Mouse (Mus musculus) ovary, postnatal 14 days (tissue): ENCODE data around the gene Gcnt4.

Experiments
- DNase-seq: peaks from one replicate; pipeline ENCODE4 v3.0.0; 2022; ENCODE audit warnings: low spot score

The Gcnt4 gene

DNA sequence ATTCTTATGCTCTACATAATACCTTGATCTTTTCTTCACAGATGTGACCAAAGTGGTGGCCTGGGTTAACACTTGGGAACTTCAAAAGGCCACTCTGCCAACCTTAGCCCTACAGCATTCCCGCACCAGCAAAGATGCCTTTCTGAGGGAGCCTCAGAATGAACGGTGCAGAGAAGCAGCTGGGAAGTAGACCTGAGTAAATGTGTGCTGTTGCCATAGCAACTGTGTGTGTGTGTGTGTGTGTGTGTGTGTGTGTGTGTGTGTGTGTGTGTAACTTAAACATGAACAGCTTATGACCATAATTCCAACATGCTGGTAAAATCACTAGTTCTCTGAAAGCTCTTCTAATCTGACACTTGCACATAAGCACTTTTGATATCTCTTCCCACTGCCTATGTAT, 27.4 kb downstream of the Gcnt4 start:
- DNase-seq, result no peak

- DNase-seq, result no peak
Measured at GRCm38 (mm10) chr13:96956466-96956865, 32.0 kb downstream of the Gcnt4 start.

GRCm38 (mm10) chr13:96960019-96960418, 35.5 kb downstream of the Gcnt4 start:
- DNase-seq, result no peak

DNA sequence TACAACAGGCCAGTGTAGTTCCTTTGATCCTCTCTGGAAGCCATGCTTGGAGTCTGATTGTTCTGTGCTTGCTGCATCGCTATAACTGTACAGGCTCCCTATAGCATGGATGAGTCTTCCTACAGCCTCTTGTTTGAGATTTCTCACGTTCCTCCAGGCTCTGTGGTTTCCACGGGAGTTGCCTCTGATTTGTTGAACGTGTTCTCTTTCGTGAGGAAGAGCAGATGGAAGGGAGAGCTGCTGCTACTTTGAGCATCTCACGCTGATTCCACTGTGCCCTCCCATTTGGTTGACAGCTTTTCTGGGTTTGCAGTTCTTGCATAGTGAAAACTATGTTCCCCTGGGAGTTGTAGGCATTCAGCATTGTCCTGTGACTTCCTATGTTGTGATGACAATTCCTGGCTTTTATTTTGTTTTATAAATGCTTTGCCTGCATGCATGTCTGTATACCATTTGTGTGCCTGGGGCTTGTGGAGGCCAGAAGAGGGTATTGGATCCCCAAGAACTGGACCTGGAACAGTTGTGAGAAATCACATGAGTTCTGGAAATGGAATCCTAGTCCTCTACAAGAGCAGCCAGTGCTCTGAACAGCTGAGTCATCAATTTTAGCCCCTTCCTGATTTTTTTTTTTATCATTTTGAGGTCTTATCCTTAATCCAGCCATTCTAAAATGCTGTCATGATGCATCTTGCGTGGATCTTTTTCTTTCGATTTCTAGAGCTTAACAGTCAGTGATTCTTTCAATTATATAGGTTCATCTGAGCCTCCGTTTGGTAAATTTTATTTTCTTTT, 37.1 kb downstream of the Gcnt4 start:
- no peak for DNase-seq

DNA sequence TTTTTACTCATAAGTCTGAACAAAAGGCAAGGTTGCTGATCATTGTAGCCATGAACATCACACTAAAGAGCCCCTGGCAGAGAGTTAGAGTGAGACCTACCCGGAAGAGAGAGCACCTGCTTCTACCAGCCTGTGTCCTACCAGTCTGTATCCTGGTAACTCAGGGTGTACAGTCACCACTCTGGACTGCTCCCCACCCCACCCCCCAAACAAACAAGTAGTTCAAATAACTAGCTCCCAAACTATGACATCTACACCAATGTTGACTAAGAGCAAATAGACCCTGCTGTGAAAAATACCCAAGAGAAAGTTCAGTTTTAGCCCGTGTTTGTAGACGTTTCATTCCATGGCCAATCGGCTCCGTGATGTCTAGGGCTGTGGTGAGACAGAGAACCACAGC, 38.3 kb downstream of the Gcnt4 start:
- DNase-seq, result no peak

DNA sequence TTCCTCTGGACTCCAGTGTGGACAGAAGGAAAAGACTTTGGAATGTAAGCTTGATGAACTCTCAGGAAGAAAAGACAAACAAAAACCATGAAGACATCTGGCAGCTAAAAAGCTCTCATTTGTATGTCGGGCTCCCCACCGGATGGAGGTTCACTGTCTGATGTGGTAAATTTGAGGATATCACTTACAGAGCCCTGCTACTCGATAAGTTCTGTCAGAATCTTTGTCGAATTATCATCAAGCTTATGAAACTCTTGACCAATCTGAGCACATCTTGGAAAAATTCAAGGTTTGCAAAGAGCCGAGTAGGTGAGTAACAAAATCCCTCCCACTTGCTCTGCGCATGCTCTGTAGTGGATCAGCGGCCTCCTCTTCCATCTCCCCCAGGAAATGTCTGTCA, 40.5 kb downstream of the Gcnt4 start:
- no peak for DNase-seq

DNA sequence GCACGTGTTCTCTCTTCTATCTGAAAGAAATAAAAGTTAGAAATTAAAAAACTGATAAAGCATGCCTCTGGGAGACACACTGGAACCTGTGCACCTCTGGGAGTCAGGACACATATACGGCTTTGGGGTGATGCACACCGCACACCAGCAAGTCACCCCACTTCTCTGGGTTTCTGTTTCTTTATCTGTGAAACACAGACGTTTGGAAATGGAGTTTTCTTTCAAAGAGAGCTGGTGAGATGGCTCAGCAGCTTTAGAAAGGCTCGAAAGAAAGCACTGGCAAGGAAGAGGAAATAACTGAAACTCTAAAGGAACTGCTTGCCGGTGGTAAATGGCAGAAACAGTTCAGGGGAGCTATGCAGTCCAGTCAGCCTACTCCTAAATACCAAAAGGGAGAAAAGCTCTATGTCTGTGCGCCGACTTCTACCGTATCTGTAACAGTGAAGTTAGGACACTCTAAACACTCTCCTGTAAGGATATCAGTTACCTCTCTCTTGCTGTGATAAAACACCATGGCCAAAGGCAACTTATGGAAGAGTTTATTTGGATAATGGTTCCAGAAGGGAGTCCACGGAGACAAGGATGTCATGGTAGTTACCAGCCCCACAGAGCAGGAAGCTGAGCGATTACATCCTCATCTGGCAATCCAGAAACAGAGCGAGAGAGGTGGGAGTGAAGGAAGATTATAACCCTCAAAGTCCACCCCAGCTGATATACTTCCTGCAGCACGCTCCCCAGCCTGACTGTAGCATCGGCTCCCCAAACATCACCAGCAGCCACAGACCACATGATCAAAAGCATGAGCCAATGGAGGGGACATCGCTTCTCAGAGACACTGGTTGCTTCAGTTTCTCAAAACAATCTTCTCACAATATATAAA, 42.0 kb downstream of the Gcnt4 start:
- no peak for DNase-seq

DNA sequence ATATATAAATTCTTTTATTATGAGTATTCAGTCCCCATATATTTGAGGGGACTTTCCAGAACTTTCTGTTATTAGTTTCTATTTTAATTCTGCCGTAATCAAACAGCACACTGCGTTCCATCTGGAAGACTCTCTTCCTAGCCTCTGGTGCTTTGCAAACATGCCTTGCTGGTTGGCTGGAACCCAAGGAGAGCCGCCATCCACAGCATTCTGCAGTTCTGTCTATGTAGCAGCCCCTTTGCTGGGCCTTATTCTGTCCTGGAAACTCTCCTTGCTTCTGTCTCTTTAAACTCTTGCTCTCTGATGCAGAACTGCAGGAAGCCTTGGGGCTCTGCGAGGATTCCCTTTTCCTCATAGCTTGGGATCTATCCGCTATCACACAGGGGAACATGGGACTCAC, 42.6 kb downstream of the Gcnt4 start:
- no peak for DNase-seq

- DNase-seq, result no peak
Measured at GRCm38 (mm10) chr13:96967822-96968221, 43.3 kb downstream of the Gcnt4 start.

GRCm38 (mm10) chr13:96971076-96971475, 46.6 kb downstream of the Gcnt4 start:
- no peak for DNase-seq

GRCm38 (mm10) chr13:96971861-96972282, 47.4 kb downstream of the Gcnt4 start:
- no peak for DNase-seq

- no peak for DNase-seq
Measured at GRCm38 (mm10) chr13:96973318-96973717, 48.8 kb downstream of the Gcnt4 start.

DNA sequence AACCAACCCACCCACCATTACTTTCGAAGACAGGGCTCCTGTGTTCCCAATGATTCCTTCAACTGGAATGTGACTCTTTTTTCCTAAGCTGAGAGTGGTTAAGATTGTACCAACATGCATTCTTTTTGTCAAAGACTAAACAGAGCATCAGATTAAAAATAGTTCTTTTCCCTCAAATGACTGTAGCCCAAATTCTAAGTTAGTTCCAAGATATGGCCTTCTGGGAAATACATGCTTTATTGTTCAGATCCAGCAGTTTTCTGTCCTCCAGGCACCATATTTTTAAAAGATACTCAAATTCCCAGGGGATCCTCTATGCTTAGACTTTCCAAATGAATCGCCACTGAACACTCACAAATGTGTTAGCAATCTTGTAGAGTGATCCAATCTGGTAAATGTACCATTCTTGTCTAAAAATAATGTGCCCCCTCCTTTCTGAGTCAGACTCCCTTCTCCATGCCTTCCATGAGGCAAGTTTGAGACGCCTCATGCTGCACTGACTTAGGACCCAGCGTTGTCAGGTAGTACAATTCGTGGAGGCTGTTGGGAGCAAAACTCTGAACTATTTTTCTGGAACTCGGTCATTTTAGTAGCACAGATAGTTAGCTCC, 52.6 kb downstream of the Gcnt4 start:
- no peak for DNase-seq

DNA sequence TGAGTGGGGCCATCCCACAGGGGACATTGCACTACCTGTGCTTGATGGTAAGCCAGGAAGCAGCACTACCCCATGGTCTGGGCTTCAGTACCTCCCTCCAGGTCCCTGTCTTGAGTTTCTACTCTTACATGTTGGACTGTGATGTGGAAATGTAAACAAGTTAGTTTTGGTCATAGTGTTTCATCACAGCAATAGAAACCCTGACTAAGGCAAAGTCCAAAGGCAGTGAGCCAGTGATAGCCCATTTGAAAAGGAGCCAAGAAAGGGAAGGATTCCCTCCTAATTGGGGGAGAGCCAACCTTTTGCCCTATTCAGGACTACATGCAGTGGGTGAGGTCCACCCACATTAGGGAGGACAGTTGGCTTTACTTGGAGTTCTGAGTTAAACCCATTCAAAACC, 56.1 kb downstream of the Gcnt4 start:
- no peak for DNase-seq

- DNase-seq, result no peak
Measured at GRCm38 (mm10) chr13:96983251-96984126, 59.0 kb downstream of the Gcnt4 start.

- DNase-seq, result no peak
Measured at GRCm38 (mm10) chr13:96984688-96985087, 60.2 kb downstream of the Gcnt4 start.

- no peak for DNase-seq
Measured at GRCm38 (mm10) chr13:96985599-96986275, 61.2 kb downstream of the Gcnt4 start.

- no peak for DNase-seq
Measured at GRCm38 (mm10) chr13:96989129-96989528, 64.6 kb downstream of the Gcnt4 start.

- DNase-seq, result no peak
Measured at GRCm38 (mm10) chr13:96990045-96990444, 65.6 kb downstream of the Gcnt4 start.

DNA sequence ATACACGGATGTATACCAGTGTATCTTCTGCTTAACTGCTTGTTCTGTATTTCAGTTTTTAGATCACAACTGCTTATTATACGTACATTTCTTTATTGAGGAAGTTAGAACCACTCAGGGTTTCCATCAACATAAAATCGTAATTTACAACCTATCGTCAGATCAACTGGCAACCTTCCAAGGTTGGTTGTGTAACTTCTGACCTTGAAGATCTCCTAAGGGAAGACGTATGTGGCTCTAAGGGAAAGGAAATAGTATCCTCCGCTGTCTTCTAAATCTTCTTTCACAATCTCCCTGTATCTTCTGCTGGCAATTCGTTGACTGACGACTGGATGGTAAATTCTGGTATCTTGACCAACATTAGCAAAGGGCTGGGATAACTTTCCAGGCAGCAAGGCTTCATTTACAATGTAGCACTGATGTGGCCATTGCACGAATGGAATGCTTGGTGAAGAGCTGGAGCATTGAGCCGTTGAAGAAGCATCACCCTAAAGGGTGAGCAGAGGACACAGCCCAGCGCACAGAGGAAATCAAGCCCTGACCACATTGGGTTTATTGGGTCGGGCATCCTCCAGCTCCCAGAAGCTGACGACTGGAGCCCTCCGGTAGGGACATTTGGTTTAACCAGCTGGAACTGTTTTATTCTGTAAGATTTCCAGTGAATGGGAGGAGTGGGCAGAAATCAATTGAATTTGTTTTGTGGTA, 66.2 kb downstream of the Gcnt4 start:
- DNase-seq, result no peak
